Comparison of ENCODE assay signal across 8 mouse cellular contexts in the genomic region with DNA sequence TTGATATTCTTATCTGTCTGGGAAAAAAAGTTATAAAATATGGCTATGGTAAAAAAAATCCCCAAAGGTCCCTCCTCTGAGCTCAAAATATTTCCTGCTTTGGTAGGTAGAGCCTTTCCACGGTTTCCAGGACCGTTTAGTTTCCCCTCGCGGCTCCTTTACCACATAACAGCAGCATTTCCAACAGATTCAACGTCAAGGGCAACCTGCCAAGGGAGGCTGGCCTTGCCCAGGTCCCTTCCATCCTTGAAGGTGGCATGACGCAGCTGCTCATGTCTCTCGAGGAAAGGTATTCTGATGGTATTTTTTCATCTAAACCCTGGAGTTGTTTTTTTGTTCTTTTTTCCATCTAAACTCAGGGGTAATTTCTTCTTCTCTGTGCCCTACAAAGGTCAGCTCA.
DNase-seq lines count a peak whose midpoint lies in the region; ATAC-seq and TF ChIP-seq lines count a peak whose summit lies in the region.

No protein-coding gene starts in this region.

- ATAC-seq in forebrain, embryonic 12.5 days (ENCODE audit: low FRiP score): no peak
- ATAC-seq in stomach, embryonic 16.5 days (ENCODE audit: insufficient read depth, low FRiP score): 0 out of 2 replicates have a peak, but pooled peaks have one; percentile 37

- H3K4me3 ChIP-seq in forebrain, embryonic 12.5 days (replicated peaks): peak overlapping the region; percentile 23; the same call in 1 of the 2 replicates
- no peak overlapping the region for H3K4me3 ChIP-seq in kidney, adult 2 months (ENCODE audit: insufficient read depth, low read depth, low read length)
- peak overlapping the region; percentile 41 for H3K4me3 ChIP-seq in stomach, embryonic 16.5 days (replicated peaks; ENCODE audit: low read length)

- H3K27me3 ChIP-seq in forebrain, embryonic 12.5 days: no peaks in the 10 kb centered on the region
- no peaks in the 10 kb centered on the region for H3K27me3 ChIP-seq in kidney, adult 2 months (replicated peaks; ENCODE audit: control insufficient read depth, insufficient read depth, low read length)
- H3K27me3 ChIP-seq in stomach, embryonic 16.5 days (ENCODE audit: control insufficient read depth, insufficient read depth, low read length): no peaks in the 10 kb centered on the region

- TF ChIP-seq CTCF in kidney, adult 2 months (conservative IDR thresholded peaks at IDR 0.05; ENCODE audit: insufficient read depth, insufficient read length, low read depth, low read length): no peak

- TF ChIP-seq POLR2A in kidney, adult 2 months (IDR thresholded peaks at IDR 0.05; ENCODE audit: low read depth, low read length): no peak

- peak overlapping the region; percentile 41; the same call in 1 of the 2 replicates for H3K9ac ChIP-seq in forebrain, embryonic 12.5 days
- H3K9ac ChIP-seq in stomach, embryonic 16.5 days (ENCODE audit: low read length): peak overlapping the region; percentile 69

- 26% methylated on average over 7 of the region's 7 CpGs for WGBS in forebrain, embryonic 12.5 days
- WGBS in kidney, adult 2 months: 14% methylated on average over 7 of the region's 7 CpGs
- 24% methylated on average over 7 of the region's 7 CpGs for WGBS in stomach, embryonic 16.5 days

- peak overlapping the region; percentile 56 for H3K4me2 ChIP-seq in forebrain, embryonic 12.5 days
- peak overlapping the region; percentile 67 for H3K4me2 ChIP-seq in stomach, embryonic 16.5 days (ENCODE audit: low read depth, low read length)

- peak overlapping the region; percentile 79 for H3K27ac ChIP-seq in forebrain, embryonic 12.5 days
- H3K27ac ChIP-seq in kidney, adult 2 months (ENCODE audit: insufficient read depth, low read depth, low read length): no peak overlapping the region
- H3K27ac ChIP-seq in stomach, embryonic 16.5 days (ENCODE audit: low read length): peak overlapping the region; percentile 93

- H3K4me1 ChIP-seq in forebrain, embryonic 12.5 days: peaks cover 18% of the 10 kb centered on the region
- peaks cover 6% of the 10 kb centered on the region; the same call in 1 of the 2 replicates for H3K4me1 ChIP-seq in kidney, adult 2 months (ENCODE audit: control insufficient read depth, insufficient read depth, low read length)
- H3K4me1 ChIP-seq in stomach, embryonic 16.5 days (ENCODE audit: control insufficient read depth, insufficient read depth, low read length): peaks cover 14% of the 10 kb centered on the region; the same call in 1 of the 2 replicates

- no peaks in the 10 kb centered on the region for H3K36me3 ChIP-seq in forebrain, embryonic 12.5 days (replicated peaks)
- no peaks in the 10 kb centered on the region for H3K36me3 ChIP-seq in kidney, adult 2 months (ENCODE audit: control insufficient read depth, insufficient read depth, low read length)
- H3K36me3 ChIP-seq in stomach, embryonic 16.5 days (ENCODE audit: control insufficient read depth, insufficient read depth, low read length): no peaks in the 10 kb centered on the region

- DNase-seq in thymus, postnatal 25 days: peak; percentile 25
- no peak for DNase-seq in thymus, postnatal 0 days (ENCODE audit: low spot score)
- peak; percentile 70 for DNase-seq in kidney, adult 2 months
- peak; percentile 63 for DNase-seq in lung, postnatal 10 days
- DNase-seq in spleen, postnatal 10 days (ENCODE audit: low spot score in 2 of 2): no peak
- no peak for DNase-seq in embryo, embryonic 10 days (ENCODE audit: low spot score)

- no peaks in the 10 kb centered on the region for H3K9me3 ChIP-seq in forebrain, embryonic 12.5 days
- no peaks in the 10 kb centered on the region for H3K9me3 ChIP-seq in stomach, embryonic 16.5 days (replicated peaks; ENCODE audit: control insufficient read depth, low read length)

Comparison
In these comparisons a context has a peak if more than half of its experiments do, and no peak if none do; other contexts are left out.
1. DNase-seq: peak in thymus, postnatal 25 days (single experiment), kidney, adult 2 months (single experiment) and lung, postnatal 10 days (single experiment); none in thymus, postnatal 0 days (single experiment), spleen, postnatal 10 days (0 of 2) and embryo, embryonic 10 days (single experiment).